Mouse (Mus musculus): ENCODE data around the gene Pex5l.

Pex5l gene

GRCm38 (mm10) chr3:33142901-33143461, at the start of gene Pex5l:
Gene Pex5l, minus strand, starts transcription at chr3:33143247.
- peak; percentile 66 for DNase-seq

DNA sequence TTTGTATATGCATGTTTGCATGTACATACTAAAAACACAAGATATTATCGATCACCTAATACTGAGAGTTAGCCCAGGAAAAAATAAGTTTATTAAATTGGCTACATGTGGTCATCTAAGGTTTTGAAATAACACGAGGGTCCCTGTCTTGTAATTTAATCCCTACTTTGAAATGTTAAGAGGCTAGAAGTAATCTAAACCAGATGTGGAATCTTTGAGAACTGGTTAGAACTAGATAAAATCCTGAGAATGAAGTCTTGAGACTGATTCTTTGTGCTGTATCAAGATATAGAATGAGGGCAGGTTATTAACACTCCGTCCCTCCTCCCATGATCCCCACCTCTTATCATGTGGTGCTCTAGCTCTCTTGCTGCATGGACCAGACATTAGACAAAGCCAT, 22.1 kb upstream of the Pex5l start:
- DNase-seq = no peak

DNA sequence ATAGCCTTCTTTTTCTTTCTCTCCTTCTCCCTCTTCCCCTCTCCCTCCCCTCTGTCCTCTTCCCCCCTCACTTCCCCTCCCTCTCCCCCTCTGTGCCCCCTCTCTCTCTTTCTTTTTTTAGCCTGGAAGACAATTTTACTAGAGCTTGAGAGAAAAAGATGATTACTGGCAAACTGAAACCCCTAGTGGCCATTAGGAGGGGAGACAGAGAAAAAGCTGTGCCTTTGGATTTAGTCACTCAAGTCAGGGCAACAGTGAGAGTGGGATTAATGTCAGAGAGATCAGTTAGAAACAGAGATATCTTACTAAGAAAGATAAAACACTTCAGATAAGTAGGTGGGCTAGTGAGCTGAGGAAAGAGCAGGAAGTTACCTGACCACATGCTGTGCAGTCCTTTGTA, 20.8 kb upstream of the Pex5l start:
- no peak for DNase-seq

GRCm38 (mm10) chr3:33143592-33143991, 545 bp upstream of the Pex5l start:
- DNase-seq = no peak

DNA sequence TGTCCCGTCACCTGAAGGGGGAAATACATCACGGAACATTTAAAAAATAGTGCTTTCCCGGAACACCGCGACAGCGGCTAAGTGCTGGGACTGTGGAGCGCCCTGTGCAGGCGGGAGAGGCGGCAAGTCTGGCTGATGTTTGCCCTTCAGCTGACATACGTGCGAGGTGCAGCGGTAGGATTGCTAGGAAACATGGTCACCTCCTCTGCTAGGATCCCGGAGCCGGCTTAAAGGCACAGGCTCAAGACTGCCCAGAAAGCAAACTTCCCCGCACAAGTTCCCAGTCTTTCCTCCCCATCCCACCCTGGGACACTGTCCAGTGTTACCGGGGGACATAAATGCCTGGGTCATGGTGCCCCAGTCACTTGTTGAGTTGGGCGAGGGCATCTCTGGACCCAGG, 649 bp downstream of the Pex5l start:
- DNase-seq = peak; percentile 6

DNA sequence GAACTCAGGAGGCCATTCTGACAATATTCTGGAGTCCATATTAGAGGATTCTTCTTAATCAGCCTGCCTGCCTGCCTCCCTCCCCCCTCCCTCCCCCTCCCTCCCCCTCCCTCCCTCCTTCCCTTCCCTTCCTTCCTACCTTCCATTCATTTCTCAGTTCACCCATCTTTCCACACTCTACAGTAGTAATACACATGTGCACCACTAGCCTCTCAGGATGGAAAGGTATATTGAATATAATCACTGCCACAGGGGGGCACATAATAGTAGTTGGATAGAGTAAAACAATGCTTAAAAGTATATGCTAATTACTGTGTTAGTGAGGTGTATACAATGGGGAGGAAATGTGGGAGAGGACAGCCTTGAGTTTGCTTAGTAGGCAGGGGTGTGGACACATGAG, 13.1 kb downstream of the Pex5l start:
- no peak for DNase-seq

DNA sequence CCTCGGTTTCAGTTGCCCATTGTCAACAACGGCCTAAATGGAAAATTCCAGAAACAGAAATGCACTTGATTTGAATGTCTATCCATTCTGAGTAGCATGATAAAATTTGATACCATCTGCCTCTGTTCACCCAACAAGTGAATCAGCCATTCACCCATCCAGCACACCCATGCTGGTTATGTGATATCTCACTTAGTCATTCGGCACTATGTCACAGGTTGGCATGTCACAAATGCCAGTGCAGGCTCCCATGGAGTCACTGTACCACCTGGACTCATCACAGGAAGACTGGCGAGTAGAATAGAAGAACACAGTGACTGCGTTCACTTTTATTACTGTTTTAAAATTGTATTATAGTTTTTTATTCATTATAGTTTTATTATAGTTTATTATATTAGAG, 18.3 kb downstream of the Pex5l start:
- no peak for DNase-seq

- DNase-seq = no peak
Measured at GRCm38 (mm10) chr3:33105785-33106184, 37.3 kb downstream of the Pex5l start.

DNA sequence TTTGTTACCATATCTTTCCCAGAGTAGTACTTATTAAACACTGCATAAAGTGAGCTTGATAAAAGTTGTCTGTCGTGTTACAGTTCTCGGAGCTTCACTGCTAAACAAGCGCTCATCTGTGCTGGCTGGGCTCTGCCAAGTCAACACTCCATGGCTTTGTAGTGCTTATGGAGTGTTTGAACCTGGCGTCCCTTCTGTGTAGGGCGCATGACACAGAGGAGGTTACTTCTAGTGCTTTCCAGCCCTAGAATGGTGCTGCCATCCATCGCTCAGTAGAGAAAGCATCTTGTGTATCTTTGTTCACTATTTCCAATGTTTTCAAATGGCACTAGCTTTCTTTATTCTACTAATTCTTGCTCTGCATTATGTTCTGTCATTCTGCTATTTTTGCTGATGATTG, 39.5 kb downstream of the Pex5l start:
- no peak for DNase-seq

GRCm38 (mm10) chr3:33098550-33099295, 44.3 kb downstream of the Pex5l start:
- DNase-seq = no peak

GRCm38 (mm10) chr3:33093646-33094045, 49.4 kb downstream of the Pex5l start:
- DNase-seq = peak; percentile 24

DNA sequence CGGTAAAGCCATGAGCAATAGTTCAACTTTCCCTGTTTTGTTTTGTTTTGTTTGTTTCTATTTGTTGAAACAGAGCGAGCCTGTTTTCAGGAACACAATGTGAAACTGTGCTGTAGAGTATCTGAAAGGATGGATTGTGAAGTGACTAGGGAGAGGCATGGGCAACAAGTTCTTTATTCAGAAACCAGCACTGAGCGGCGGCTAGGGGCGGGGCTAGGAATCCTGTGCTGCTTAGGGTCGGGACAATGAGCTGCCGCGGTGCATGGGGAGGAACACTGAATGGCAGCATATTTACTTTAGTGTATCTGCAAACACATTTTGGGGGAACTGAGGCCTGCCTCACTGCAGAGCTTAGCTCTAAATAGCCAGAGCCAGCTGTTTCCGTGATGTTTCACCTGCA, 53.0 kb downstream of the Pex5l start:
- DNase-seq = no peak

- DNase-seq = no peak
Measured at GRCm38 (mm10) chr3:33089470-33089869, 53.6 kb downstream of the Pex5l start.

- DNase-seq = no peak
Measured at GRCm38 (mm10) chr3:33088276-33088675, 54.8 kb downstream of the Pex5l start.

DNA sequence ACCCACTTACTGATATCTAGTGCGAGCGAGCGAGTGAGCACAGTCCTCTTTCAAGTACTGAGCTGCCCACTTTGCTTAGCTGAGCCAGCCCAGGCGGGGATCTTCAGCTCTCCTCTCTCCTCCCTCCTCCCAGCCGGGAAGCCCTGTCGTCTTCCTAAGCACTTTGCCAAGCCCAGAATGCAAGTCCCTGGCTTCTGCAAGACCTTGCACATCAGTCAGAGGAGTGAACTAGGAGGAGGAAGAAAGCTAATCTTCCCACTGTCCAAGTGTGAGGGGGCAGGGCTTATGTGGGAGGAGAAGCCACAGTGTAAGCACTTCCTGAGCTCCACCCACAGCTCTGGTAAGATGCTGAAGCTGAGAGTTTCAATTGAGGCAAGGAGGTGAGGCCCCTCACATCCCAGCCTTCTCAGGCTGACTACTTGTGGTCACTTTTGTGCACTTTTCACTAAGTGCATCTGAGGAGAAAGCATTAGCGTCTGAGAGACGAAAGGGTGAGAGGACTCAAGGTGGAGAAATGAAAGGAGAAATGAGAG, 60.2 kb downstream of the Pex5l start:
- DNase-seq = peak; percentile 5

- no peak for DNase-seq
Measured at GRCm38 (mm10) chr3:33081793-33082192, 61.3 kb downstream of the Pex5l start.

- no peak for DNase-seq
Measured at GRCm38 (mm10) chr3:33079658-33080057, 63.4 kb downstream of the Pex5l start.

DNA sequence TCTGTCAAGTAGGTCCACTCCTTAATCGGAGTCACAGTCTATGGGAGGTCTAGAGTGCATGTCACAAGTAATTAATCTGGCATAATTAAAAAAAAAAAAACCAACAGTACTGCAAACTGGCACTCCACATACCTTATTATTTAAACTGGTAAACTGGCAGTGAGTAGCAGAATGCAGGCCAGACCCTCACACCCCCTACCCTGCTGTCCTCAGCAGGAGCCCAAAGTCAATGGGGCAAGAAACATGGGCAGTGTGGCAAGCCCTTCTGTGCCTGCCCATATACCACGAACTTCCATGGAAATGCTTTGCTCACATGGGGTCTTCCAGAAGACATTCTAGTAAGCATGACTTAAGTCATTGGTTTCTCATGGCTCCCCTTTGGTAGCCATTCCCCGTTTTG, 63.9 kb downstream of the Pex5l start:
- no peak for DNase-seq

DNA sequence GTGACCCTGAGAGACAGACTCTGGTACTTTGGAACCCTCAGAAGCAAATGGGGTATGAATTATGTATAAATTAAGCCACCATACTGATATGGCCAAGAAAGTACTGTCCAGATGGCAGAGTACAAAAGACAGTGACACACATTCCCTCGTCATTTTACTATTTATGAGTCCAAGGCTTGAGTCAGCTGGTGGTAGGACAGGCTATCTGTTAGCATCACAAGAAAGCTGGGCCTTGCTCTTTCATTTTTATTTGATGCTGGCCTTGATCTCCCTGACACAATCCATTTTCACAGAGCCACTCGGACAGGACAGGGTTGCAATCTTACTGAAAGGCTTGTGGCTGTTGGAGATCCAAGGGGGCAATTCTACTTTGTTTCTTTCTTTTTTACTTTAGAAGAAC, 67.4 kb downstream of the Pex5l start:
- DNase-seq = no peak

- DNase-seq = no peak
Measured at GRCm38 (mm10) chr3:33074266-33074981, 68.6 kb downstream of the Pex5l start.

GRCm38 (mm10) chr3:33073905-33074265, 69.2 kb downstream of the Pex5l start:
- no peak for DNase-seq

DNA sequence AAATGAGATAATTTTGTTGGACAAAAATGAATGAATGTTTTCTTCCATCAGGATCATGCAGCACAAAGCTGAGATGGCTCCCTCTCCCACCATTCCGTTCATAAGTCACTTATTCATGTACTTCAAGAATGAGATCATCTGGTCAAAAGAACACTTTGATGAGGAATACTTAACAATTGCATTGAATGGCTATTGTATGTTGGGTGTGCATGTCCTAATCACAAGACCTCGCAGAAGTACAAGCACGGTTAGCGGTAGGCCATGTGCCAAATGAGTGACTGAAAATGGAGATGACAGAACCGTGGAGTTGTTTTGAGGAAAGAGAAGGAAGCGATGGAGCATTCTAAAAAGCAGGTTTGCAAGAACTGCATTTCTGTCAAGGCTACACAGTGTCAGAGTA, 72.3 kb downstream of the Pex5l start:
- no peak for DNase-seq

DNA sequence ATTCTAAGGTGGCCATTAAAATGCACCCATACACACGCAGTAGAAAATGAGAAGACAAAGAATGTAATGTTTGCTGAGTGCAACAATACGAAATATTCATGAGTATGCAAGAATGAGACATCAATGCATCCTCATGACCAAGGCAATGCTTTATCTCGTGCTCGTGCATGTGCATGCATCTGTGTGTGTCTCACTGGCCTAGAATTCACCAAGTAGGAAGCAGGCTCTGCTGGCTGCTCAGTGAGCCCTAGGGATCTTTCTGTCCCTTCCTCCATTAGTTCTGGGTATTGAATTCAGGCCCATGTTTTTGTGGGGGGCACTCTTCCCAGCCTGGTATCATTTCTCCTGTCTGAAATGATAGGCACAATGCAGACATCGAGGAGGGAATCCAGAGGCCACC, 74.9 kb downstream of the Pex5l start:
- DNase-seq = no peak

DNA sequence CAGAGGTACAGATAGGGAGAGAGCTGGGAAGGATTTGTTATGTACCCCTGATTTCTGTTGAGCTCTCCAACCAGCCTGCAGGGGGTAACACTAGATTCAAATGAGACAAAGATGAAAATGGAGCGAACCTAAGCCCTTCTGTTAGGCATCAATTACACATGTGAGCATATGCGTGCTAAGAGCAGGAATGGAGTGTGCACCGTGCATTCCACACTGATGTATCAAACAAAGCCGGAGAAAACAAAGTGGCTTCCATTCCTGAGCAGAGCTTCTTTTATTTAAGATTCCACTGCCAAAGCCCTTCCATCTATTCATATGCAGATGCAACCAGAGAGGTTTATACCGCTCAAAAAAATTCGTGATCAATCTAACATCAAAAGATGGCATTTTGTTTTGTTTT, 79.5 kb downstream of the Pex5l start:
- no peak for DNase-seq

All from kidney, postnatal 10 days (tissue).